Mouse (Mus musculus) hindbrain, embryonic 16.5 days (tissue): ENCODE data around the gene Tnfsf11. TPM values are rescaled to one million over a fixed set of nuclear protein-coding genes. Genes with fewer than 3 reads are reported as not detected.
A peak's percentile ranks its signal among the peaks of the same experiment; 100 is the strongest.

Experiments
- ATAC-seq: fragments of 200-750 bp; cut with Nextera tagmentation; 2 replicates; pipeline ENCODE4 v1.8.0; 2017; ENCODE audit warnings: moderate TSS enrichment, moderate library complexity
- H3K27ac ChIP-seq: fragments of 300-500 bp; sonication (generic); 2 replicates; pipeline ENCODE4 v1.5.1; 2014; ENCODE audit warnings: low read depth, mild to moderate bottlenecking, control low read depth, low read length, moderate library complexity
- H3K27me3 ChIP-seq: fragments of 300-500 bp; sonication (generic); replicated peaks from 2 replicates; pipeline ENCODE4 v1.6.1; 2014; ENCODE audit warnings: low read length; ENCODE audit not compliant: control insufficient read depth, insufficient read depth
- H3K36me3 ChIP-seq: fragments of 300-500 bp; sonication (generic); 2 replicates; pipeline ENCODE4 v1.6.1; 2014; ENCODE audit warnings: mild to moderate bottlenecking, low read length, moderate library complexity, mixed read lengths; ENCODE audit not compliant: control insufficient read depth, insufficient read depth
- H3K4me1 ChIP-seq: fragments of 300-500 bp; sonication (generic); 2 replicates; pipeline ENCODE4 v1.6.1; 2014; ENCODE audit warnings: low read depth, low read length; ENCODE audit not compliant: control insufficient read depth, insufficient read depth
- H3K4me2 ChIP-seq: fragments of 300-500 bp; sonication (generic); 2 replicates; pipeline ENCODE4 v1.6.1; 2014; ENCODE audit warnings: mild to moderate bottlenecking, low read length, control low read depth, moderate library complexity
- H3K4me3 ChIP-seq: fragments of 300-500 bp; sonication (generic); 2 replicates; pipeline ENCODE4 v1.5.1; 2014; ENCODE audit warnings: mild to moderate bottlenecking, low read length, control low read depth, moderate library complexity
- H3K9ac ChIP-seq: fragments of 300-500 bp; sonication (generic); 2 replicates; pipeline ENCODE4 v1.6.1; 2014; ENCODE audit warnings: low read depth, mild to moderate bottlenecking, control low read depth, low read length, moderate library complexity
- H3K9me3 ChIP-seq: fragments of 300-500 bp; sonication (generic); 2 replicates; pipeline ENCODE4 v1.6.1; 2014; ENCODE audit warnings: mild to moderate bottlenecking, low read length, moderate library complexity; ENCODE audit not compliant: control insufficient read depth
- WGBS: fragments of 180-500 bp; shearing (Covaris S2); extraction: QIAGEN DNeasy Blood & Tissue Kit; methylation state at CpG from one replicate; pipeline ENCODE4 v1.1.7; 2014; 5-methylcytosine and 5-hydroxymethylcytosine counted together
- polyA plus RNA-seq: library from polyadenylated mRNA; unstranded; fragments of >200 nt; fragmentation: Nextera tagmentation; extraction: Ambion mirVana; gene quantifications from 2 replicates; pipeline ENCODE4 v1.2.1, GENCODE M21; 2015

The Tnfsf11 gene
- polyA plus RNA-seq, 1 experiment from 2014 or later = not detected

GRCm38 (mm10) chr14:78274146-78274545 lies 33.7 kb downstream of the Tnfsf11 start:
- Histone ChIP-seq H3K27me3 (no peaks in the 10 kb centered on the region), H3K4me2 (no peak overlapping the region), H3K4me3 (no peak overlapping the region), H3K9ac (no peak overlapping the region), H3K9me3 (no peaks in the 10 kb centered on the region), H3K36me3 (no peaks in the 10 kb centered on the region), H3K27ac (no peak overlapping the region), H3K4me1 (no peaks in the 10 kb centered on the region)
- 82% methylated on average over 9 of the region's 9 CpGs for WGBS
- no peak for ATAC-seq

- 66% methylated on average over 7 of the region's 7 CpGs for WGBS
- Histone ChIP-seq H3K27me3 (no peaks in the 10 kb centered on the region), H3K27ac (no peak overlapping the region), H3K4me2 (no peak overlapping the region), H3K36me3 (no peaks in the 10 kb centered on the region), H3K9me3 (no peaks in the 10 kb centered on the region), H3K9ac (no peak overlapping the region), H3K4me3 (no peak overlapping the region), H3K4me1 (no peaks in the 10 kb centered on the region)
- ATAC-seq = no peak
These were observed 34.3 kb downstream of the Tnfsf11 start for GRCm38 (mm10) chr14:78273571-78273970.

- H3K4me2 ChIP-seq = no peak overlapping the region
- no peak for ATAC-seq
- H3K36me3 ChIP-seq = no peaks in the 10 kb centered on the region
- no peak overlapping the region for H3K9ac ChIP-seq
- no peak overlapping the region for H3K27ac ChIP-seq
- no peaks in the 10 kb centered on the region for H3K4me1 ChIP-seq
- no peaks in the 10 kb centered on the region for H3K27me3 ChIP-seq
- no peak overlapping the region for H3K4me3 ChIP-seq
- WGBS = 91% methylated on average over 6 of the region's 6 CpGs
- H3K9me3 ChIP-seq = no peaks in the 10 kb centered on the region
These were observed 43.0 kb downstream of the Tnfsf11 start for GRCm38 (mm10) chr14:78264876-78265275.

- Histone ChIP-seq H3K9ac (no peak overlapping the region), H3K27me3 (no peaks in the 10 kb centered on the region), H3K4me1 (no peaks in the 10 kb centered on the region), H3K4me3 (no peak overlapping the region), H3K27ac (no peak overlapping the region), H3K9me3 (no peaks in the 10 kb centered on the region), H3K4me2 (no peak overlapping the region), H3K36me3 (no peaks in the 10 kb centered on the region)
- no peak for ATAC-seq
- 91% methylated on average over 7 of the region's 7 CpGs for WGBS
These were observed 45.2 kb downstream of the Tnfsf11 start for GRCm38 (mm10) chr14:78262596-78262995.

GRCm38 (mm10) chr14:78261246-78261645 lies 46.6 kb downstream of the Tnfsf11 start:
- Histone ChIP-seq H3K4me2 (no peak overlapping the region), H3K27ac (no peak overlapping the region), H3K36me3 (no peaks in the 10 kb centered on the region), H3K4me3 (no peak overlapping the region), H3K9me3 (no peaks in the 10 kb centered on the region), H3K9ac (no peak overlapping the region), H3K4me1 (no peaks in the 10 kb centered on the region), H3K27me3 (no peaks in the 10 kb centered on the region)
- peak; percentile 78; the same call in 1 of the 2 replicates for ATAC-seq
- WGBS = 66% methylated on average over 7 of the region's 7 CpGs

GRCm38 (mm10) chr14:78254017-78254416 lies 53.8 kb downstream of the Tnfsf11 start:
- H3K4me1 ChIP-seq = no peaks in the 10 kb centered on the region
- H3K9ac ChIP-seq = no peak overlapping the region
- H3K27ac ChIP-seq = no peak overlapping the region
- no peaks in the 10 kb centered on the region for H3K36me3 ChIP-seq
- ATAC-seq = no peak
- no peaks in the 10 kb centered on the region for H3K9me3 ChIP-seq
- 86% methylated on average over 7 of the region's 7 CpGs for WGBS
- no peak overlapping the region for H3K4me3 ChIP-seq
- no peaks in the 10 kb centered on the region for H3K27me3 ChIP-seq
- H3K4me2 ChIP-seq = no peak overlapping the region

- Histone ChIP-seq H3K27me3 (no peaks in the 10 kb centered on the region), H3K9ac (no peak overlapping the region), H3K27ac (no peak overlapping the region), H3K4me3 (no peak overlapping the region), H3K36me3 (no peaks in the 10 kb centered on the region), H3K4me1 (no peaks in the 10 kb centered on the region), H3K9me3 (no peaks in the 10 kb centered on the region), H3K4me2 (no peak overlapping the region)
- 60% methylated on average over 5 of the region's 5 CpGs for WGBS
- ATAC-seq = no peak
These were observed 61.2 kb downstream of the Tnfsf11 start for GRCm38 (mm10) chr14:78246601-78247000.

GRCm38 (mm10) chr14:78244811-78245210 lies 63.0 kb downstream of the Tnfsf11 start:
- 70% methylated on average over 4 of the region's 4 CpGs for WGBS
- no peaks in the 10 kb centered on the region for H3K9me3 ChIP-seq
- no peak for ATAC-seq
- no peak overlapping the region for H3K4me3 ChIP-seq
- H3K4me1 ChIP-seq = no peaks in the 10 kb centered on the region
- H3K4me2 ChIP-seq = no peak overlapping the region
- H3K27ac ChIP-seq = no peak overlapping the region
- H3K27me3 ChIP-seq = no peaks in the 10 kb centered on the region
- no peak overlapping the region for H3K9ac ChIP-seq
- H3K36me3 ChIP-seq = no peaks in the 10 kb centered on the region

- WGBS = 80% methylated on average over 6 of the region's 6 CpGs
- Histone ChIP-seq H3K4me1 (no peaks in the 10 kb centered on the region), H3K4me2 (no peak overlapping the region), H3K9ac (no peak overlapping the region), H3K9me3 (no peaks in the 10 kb centered on the region), H3K4me3 (no peak overlapping the region), H3K27me3 (no peaks in the 10 kb centered on the region), H3K27ac (no peak overlapping the region), H3K36me3 (no peaks in the 10 kb centered on the region)
- no peak for ATAC-seq
These were observed 68.5 kb downstream of the Tnfsf11 start for GRCm38 (mm10) chr14:78239346-78239745.

GRCm38 (mm10) chr14:78237238-78237637 lies 70.6 kb downstream of the Tnfsf11 start:
- Histone ChIP-seq H3K4me2 (no peak overlapping the region), H3K36me3 (no peaks in the 10 kb centered on the region), H3K27ac (no peak overlapping the region), H3K4me1 (no peaks in the 10 kb centered on the region), H3K4me3 (no peak overlapping the region), H3K9ac (no peak overlapping the region), H3K27me3 (no peaks in the 10 kb centered on the region), H3K9me3 (no peaks in the 10 kb centered on the region)
- ATAC-seq = no peak
- WGBS = 68% methylated on average over 6 of the region's 6 CpGs
